Mouse (Mus musculus) G1E (cell line): ENCODE data around the gene Tpcn2.

Experiments used
- CTCF ChIP-seq: IDR thresholded peaks from 2 replicates; pipeline ENCODE4 v1.5.1; 2012; ENCODE audit warnings: low read depth, low read length, inconsistent platforms, mixed read lengths
- GATA1 ChIP-seq: IDR thresholded peaks from 2 replicates; pipeline ENCODE4 v1.6.1; 2012; ENCODE audit warnings: borderline replicate concordance, low read length, inconsistent platforms, mixed read lengths

GRCm38 (mm10) chr7:145210477-145211070 lies 73.2 kb downstream of the Tpcn2 start:
- TF ChIP-seq CTCF, result no peak
- no peak for TF ChIP-seq GATA1
